In the genomic region with DNA sequence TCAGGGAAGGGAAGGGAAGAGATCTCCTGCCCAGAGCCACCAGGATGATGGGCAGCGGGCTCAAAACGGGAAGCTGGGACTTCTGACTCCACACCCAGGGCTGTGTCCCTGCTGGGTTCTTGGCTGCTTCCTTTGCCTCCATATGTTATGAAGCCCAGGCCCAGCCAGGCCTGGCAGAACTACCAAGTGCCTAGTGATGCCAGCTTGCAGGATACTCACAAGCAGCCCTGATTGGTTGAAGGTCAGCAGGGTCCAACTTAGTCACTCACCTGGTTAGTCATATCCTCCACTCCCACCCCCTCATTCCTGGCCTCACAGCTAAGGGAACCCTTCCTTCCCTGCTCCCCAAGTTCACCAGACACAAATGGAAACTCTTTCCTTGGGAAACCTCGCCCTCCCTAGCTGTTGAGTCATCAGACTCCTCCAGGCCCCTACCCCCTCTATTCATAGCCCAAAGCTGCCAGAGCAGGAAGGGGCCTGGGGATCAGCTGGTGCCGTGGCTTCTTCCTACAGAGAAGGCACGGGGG, we compare ENCODE assay signal across 20 mouse cellular contexts. TPM values are rescaled to one million over a fixed set of nuclear protein-coding genes. Genes with fewer than 3 reads are reported as not detected.
DNase-seq lines count a peak whose midpoint lies in the region; ATAC-seq lines count a peak whose summit lies in the region.
"Had no signal": no experiment of that assay in that cellular context is flagged by ENCODE, and none has a peak within 500 bp of the region (broad histone marks: within the 10 kb centered on the region; RNA-seq: fewer than 3 reads in every experiment).

No protein-coding gene starts in this region.

- DNase-seq in heart, postnatal 4 days = no peak
- DNase-seq in midbrain, embryonic 11.5 days (ENCODE audit: low spot score, missing footprints) = peak; percentile 75
- no peak for DNase-seq in midbrain, embryonic 10.5 days (ENCODE audit: low spot score)
- peak; percentile 95 for DNase-seq in cerebellum, adult 8-10 months
- DNase-seq in spleen, postnatal 4 days (ENCODE audit: low spot score in 2 of 2) = no peak
- no peak for DNase-seq in urinary bladder, postnatal 4 days (ENCODE audit: low spot score in 2 of 2)
- DNase-seq: kidney, adult 2 months; spleen, adult 18-20 months had no signal

- H3K4me1 ChIP-seq in heart, embryonic 11.5 days (ENCODE audit: control insufficient read depth, insufficient read depth, low read length) = peaks cover 60% of the 10 kb centered on the region
- peaks cover 15% of the 10 kb centered on the region for H3K4me1 ChIP-seq in midbrain, embryonic 11.5 days (ENCODE audit: control insufficient read depth, insufficient read depth, low read length)
- peaks cover 44% of the 10 kb centered on the region for H3K4me1 ChIP-seq in midbrain, embryonic 10.5 days

- H3K4me3 ChIP-seq in heart, embryonic 11.5 days (ENCODE audit: low read depth, low read length) = no peak overlapping the region
- no peak overlapping the region for H3K4me3 ChIP-seq in midbrain, embryonic 11.5 days (ENCODE audit: low read depth, low read length)
- no peak overlapping the region for H3K4me3 ChIP-seq in midbrain, embryonic 10.5 days
- H3K4me3 ChIP-seq: layer of hippocampus, adult 2 months; liver, embryonic 15.5 days; megakaryocyte, embryonic 14.5 days had no signal

- no peak for ATAC-seq in heart, embryonic 11.5 days (replicated peaks; ENCODE audit: insufficient number of reproducible peaks, low FRiP score, low TSS enrichment)
- ATAC-seq in midbrain, embryonic 11.5 days (ENCODE audit: low FRiP score) = no peak
- ATAC-seq in megakaryocyte progenitor cell, adult 5-6 weeks (replicated peaks; ENCODE audit: poor library complexity) = no peak
- ATAC-seq: activated CD4-positive, CD25-positive, alpha-beta regulatory T cell, adult 4 months had no signal

- peak overlapping the region; percentile 16; the same call in 1 of the 2 replicates for H3K27ac ChIP-seq in heart, embryonic 11.5 days (ENCODE audit: low read depth, low read length)
- H3K27ac ChIP-seq in midbrain, embryonic 11.5 days (ENCODE audit: low read depth, low read length) = no peak overlapping the region
- no peak overlapping the region for H3K27ac ChIP-seq in midbrain, embryonic 10.5 days (replicated peaks)
- H3K27ac ChIP-seq: layer of hippocampus, adult 2 months; liver, embryonic 15.5 days had no signal

- peaks cover 28% of the 10 kb centered on the region for H3K27me3 ChIP-seq in heart, embryonic 11.5 days (ENCODE audit: control insufficient read depth, insufficient read depth, low read length)
- peaks cover 28% of the 10 kb centered on the region for H3K27me3 ChIP-seq in midbrain, embryonic 11.5 days (ENCODE audit: control insufficient read depth, insufficient read depth, low read length)
- H3K27me3 ChIP-seq in midbrain, embryonic 10.5 days (ENCODE audit: low read depth, poor library complexity, severe bottlenecking) = peaks cover 53% of the 10 kb centered on the region

- 31% methylated on average over 5 of the region's 5 CpGs for WGBS in heart, embryonic 11.5 days (ENCODE audit: insufficient replicate concordance)
- 52% methylated on average over 5 of the region's 5 CpGs for WGBS in midbrain, embryonic 11.5 days
- WGBS in midbrain, embryonic 10.5 days = 72% methylated on average over 5 of the region's 5 CpGs

- H3K9me3 ChIP-seq in heart, embryonic 11.5 days (replicated peaks; ENCODE audit: control insufficient read depth, low read length) = no peaks in the 10 kb centered on the region
- H3K9me3 ChIP-seq in midbrain, embryonic 11.5 days (ENCODE audit: control insufficient read depth, low read length) = no peaks in the 10 kb centered on the region
- H3K9me3 ChIP-seq in midbrain, embryonic 10.5 days (replicated peaks) = no peaks in the 10 kb centered on the region
- H3K9me3 ChIP-seq: liver, embryonic 15.5 days; megakaryocyte, embryonic 14.5 days had no signal

- H3K9ac ChIP-seq in heart, embryonic 11.5 days (ENCODE audit: low read depth, low read length) = no peak overlapping the region
- H3K9ac ChIP-seq in midbrain, embryonic 11.5 days (ENCODE audit: low read length) = no peak overlapping the region
- H3K9ac ChIP-seq: liver, embryonic 15.5 days had no signal

- no peaks in the 10 kb centered on the region for H3K36me3 ChIP-seq in heart, embryonic 11.5 days (ENCODE audit: control insufficient read depth, insufficient read depth, low read length)
- no peaks in the 10 kb centered on the region for H3K36me3 ChIP-seq in midbrain, embryonic 11.5 days (ENCODE audit: control insufficient read depth, insufficient read depth, low read length)
- H3K36me3 ChIP-seq in midbrain, embryonic 10.5 days = no peaks in the 10 kb centered on the region
- H3K36me3 ChIP-seq: liver, embryonic 15.5 days had no signal

- peak overlapping the region; percentile 4 for H3K4me2 ChIP-seq in heart, embryonic 11.5 days
- no peak overlapping the region for H3K4me2 ChIP-seq in midbrain, embryonic 11.5 days
- H3K4me2 ChIP-seq: liver, embryonic 15.5 days had no signal

RNA-seq across cellular contexts. Expression of a gene that starts 3.3 kb away (rescaled TPM):
- polyA plus RNA-seq in heart, embryonic 11.5 days (2014; fragmentation: Nextera tagmentation; extraction: Ambion mirVana) = 36.8 and 37.8 TPM in 2 replicates
- total RNA-seq in heart, postnatal 4 days (2021) = 100 to 1,000 TPM; 145 TPM
- polyA plus RNA-seq in midbrain, embryonic 11.5 days (2014; fragmentation: Nextera tagmentation; extraction: Ambion mirVana) = 0.27 and 0.50 TPM in 2 replicates
- polyA plus RNA-seq in midbrain, embryonic 10.5 days (2016; fragmentation: Nextera tagmentation; extraction: Ambion mirVana) = 0.12 and 0.27 TPM in 2 replicates
- not detected in 2 replicates for total RNA-seq in megakaryocyte progenitor cell, adult 5-6 weeks (2015)
- total RNA-seq in megakaryocyte progenitor cell, adult 5-6 weeks (2017) = not detected in 2 replicates
- total RNA-seq: granulocyte monocyte progenitor cell, adult 5-6 weeks; MEL had no signal
- polyA plus RNA-seq: activated CD4-positive, CD25-positive, alpha-beta regulatory T cell, adult 4 months; C2C12 had no signal

RNA-seq across cellular contexts. Expression of a gene that starts 45.6 kb away (rescaled TPM):
- polyA plus RNA-seq in heart, embryonic 11.5 days (2014; fragmentation: Nextera tagmentation; extraction: Ambion mirVana) = not detected in 2 replicates
- total RNA-seq in heart, postnatal 4 days (2021) = not detected
- polyA plus RNA-seq in midbrain, embryonic 11.5 days (2014; fragmentation: Nextera tagmentation; extraction: Ambion mirVana) = not detected in 2 replicates
- not detected in 2 replicates for polyA plus RNA-seq in midbrain, embryonic 10.5 days (2016; fragmentation: Nextera tagmentation; extraction: Ambion mirVana)
- not detected in 2 replicates for total RNA-seq in megakaryocyte progenitor cell, adult 5-6 weeks (2015)
- not detected in 2 replicates for total RNA-seq in megakaryocyte progenitor cell, adult 5-6 weeks (2017)
- total RNA-seq: granulocyte monocyte progenitor cell, adult 5-6 weeks; layer of hippocampus, adult 2 months; left cerebral cortex, postnatal 25 days; MEL had no signal
- polyA plus RNA-seq: activated CD4-positive, CD25-positive, alpha-beta regulatory T cell, adult 4 months; C2C12; cortical plate, adult 2 months; frontal cortex, adult 2 months; kidney, adult 2 months; liver, embryonic 15.5 days had no signal

RNA-seq across cellular contexts. Expression of a gene that starts 56.5 kb away (rescaled TPM):
- 21.6 and 22.9 TPM in 2 replicates for polyA plus RNA-seq in heart, embryonic 11.5 days (2014; fragmentation: Nextera tagmentation; extraction: Ambion mirVana)
- total RNA-seq in heart, postnatal 4 days (2021) = 10 to 100 TPM; 35.1 to 38.5 TPM
- 22.6 and 28.4 TPM in 2 replicates for polyA plus RNA-seq in midbrain, embryonic 11.5 days (2014; fragmentation: Nextera tagmentation; extraction: Ambion mirVana)
- 26.7 and 30.3 TPM in 2 replicates for polyA plus RNA-seq in midbrain, embryonic 10.5 days (2016; fragmentation: Nextera tagmentation; extraction: Ambion mirVana)
- total RNA-seq in megakaryocyte progenitor cell, adult 5-6 weeks (2015) = 5.6 and 6.2 TPM in 2 replicates
- 5.2 and 7.0 TPM in 2 replicates for total RNA-seq in megakaryocyte progenitor cell, adult 5-6 weeks (2017)

Comparison
In these comparisons a context has a peak if more than half of its experiments do, and no peak if none do; other contexts are left out.
1. DNase-seq: peak in midbrain, embryonic 11.5 days (single experiment) and cerebellum, adult 8-10 months (single experiment); none in heart, postnatal 4 days (single experiment), midbrain, embryonic 10.5 days (single experiment), spleen, postnatal 4 days (0 of 2) and urinary bladder, postnatal 4 days (0 of 2).
2. RNA of a gene that starts 3.3 kb away (polyA plus RNA-seq): 36.8 to 37.8 TPM in heart, embryonic 11.5 days; 0.27 to 0.50 TPM in midbrain, embryonic 11.5 days and 0.12 to 0.27 TPM in midbrain, embryonic 10.5 days; every median in the first group is over 10 times any median in the second.